Mouse (Mus musculus) ovary, adult 18-20 months (tissue): ENCODE measurements around the gene Abracl.

Source experiments
- DNase-seq: peaks from one replicate; pipeline ENCODE4 v3.0.0; 2022; ENCODE audit warnings: low spot score, mixed read lengths

Abracl gene

GRCm38 (mm10) chr10:18021576-18022311 is 1.3 kb downstream of the Abracl start:
- DNase-seq, result no peak

GRCm38 (mm10) chr10:18020846-18021245 is 2.2 kb downstream of the Abracl start:
- no peak for DNase-seq

GRCm38 (mm10) chr10:18020443-18020842 is 2.6 kb downstream of the Abracl start:
- DNase-seq, result no peak

GRCm38 (mm10) chr10:18011761-18012160 is 11.3 kb downstream of the Abracl start:
- no peak for DNase-seq

GRCm38 (mm10) chr10:18009744-18010143 is 13.3 kb downstream of the Abracl start:
- DNase-seq, result no peak

- no peak for DNase-seq
Measured at GRCm38 (mm10) chr10:18008118-18008517, 15.0 kb downstream of the Abracl start.

- no peak for DNase-seq
Measured at GRCm38 (mm10) chr10:18007243-18007642, 15.8 kb downstream of the Abracl start.

GRCm38 (mm10) chr10:18006756-18007155 is 16.3 kb downstream of the Abracl start:
- no peak for DNase-seq

GRCm38 (mm10) chr10:18005136-18005955 is 17.7 kb downstream of the Abracl start:
- no peak for DNase-seq

- no peak for DNase-seq
Measured at GRCm38 (mm10) chr10:18003966-18004637, 19.0 kb downstream of the Abracl start.

GRCm38 (mm10) chr10:17990576-17990975 is 32.5 kb downstream of the Abracl start:
- DNase-seq, result no peak

- no peak for DNase-seq
Measured at GRCm38 (mm10) chr10:17989136-17989535, 34.0 kb downstream of the Abracl start.

- no peak for DNase-seq
Measured at GRCm38 (mm10) chr10:17987823-17988423, 35.2 kb downstream of the Abracl start.

- no peak for DNase-seq
Measured at GRCm38 (mm10) chr10:17983313-17983712, 39.8 kb downstream of the Abracl start.

GRCm38 (mm10) chr10:17966090-17966489 is 57.0 kb downstream of the Abracl start:
- DNase-seq, result no peak
